Mouse (Mus musculus): ENCODE data around the gene Wdr93.
A peak's percentile ranks its signal among the peaks of the same experiment; 100 is the strongest.

The Wdr93 gene

DNA sequence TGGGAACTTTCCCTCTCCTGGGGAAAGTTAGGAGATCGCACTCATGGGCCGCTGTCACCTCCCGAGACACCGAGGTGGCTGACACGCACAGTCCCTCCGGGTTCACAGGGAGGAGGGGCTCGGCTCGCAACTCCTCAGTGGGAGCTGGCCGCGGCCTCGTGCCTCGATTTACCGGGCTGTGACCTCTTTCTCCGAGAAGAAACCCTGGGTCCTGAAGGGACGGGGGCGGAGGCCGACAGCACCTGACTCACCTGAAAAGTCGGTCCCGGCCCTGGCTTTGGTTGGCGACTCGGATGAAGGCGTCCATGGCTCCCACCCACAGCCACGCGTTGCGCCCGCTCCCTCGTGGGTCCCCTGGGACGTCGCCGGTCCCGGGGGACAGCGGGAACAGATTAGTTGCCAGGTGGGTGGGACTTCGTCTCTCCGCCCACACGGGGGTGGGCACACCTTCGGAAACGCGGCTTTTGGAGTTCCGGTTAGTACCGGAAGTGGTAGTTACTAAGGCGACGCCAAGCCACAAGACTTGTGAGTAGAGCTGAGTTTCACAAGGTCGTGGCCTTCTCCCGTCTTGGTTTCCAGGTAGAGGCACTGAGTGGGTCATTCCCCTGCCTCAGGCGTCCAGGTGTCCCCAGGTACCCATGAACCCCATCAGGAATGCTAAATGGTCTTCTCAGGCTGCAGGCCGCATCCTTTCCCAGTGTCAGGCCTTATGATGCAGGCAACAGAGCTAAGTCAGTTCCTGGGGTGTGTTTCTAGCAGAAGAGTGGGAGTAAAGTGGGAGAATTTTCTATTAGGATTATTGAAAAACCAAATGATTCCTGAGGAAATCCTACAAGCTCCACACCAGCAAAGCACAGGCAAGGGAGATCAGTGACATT, at the start of gene Wdr93, which contains the start of gene Pex11a:
Wdr93 (plus strand) TSS at position 505 of the 878 bp plus-strand sequence.
Pex11a (minus strand) TSS at position 473 of the 878 bp plus-strand sequence.
- DNase-seq (ENCODE audit: low spot score in 2 of 2) = peak; percentile 68 to 82

DNA sequence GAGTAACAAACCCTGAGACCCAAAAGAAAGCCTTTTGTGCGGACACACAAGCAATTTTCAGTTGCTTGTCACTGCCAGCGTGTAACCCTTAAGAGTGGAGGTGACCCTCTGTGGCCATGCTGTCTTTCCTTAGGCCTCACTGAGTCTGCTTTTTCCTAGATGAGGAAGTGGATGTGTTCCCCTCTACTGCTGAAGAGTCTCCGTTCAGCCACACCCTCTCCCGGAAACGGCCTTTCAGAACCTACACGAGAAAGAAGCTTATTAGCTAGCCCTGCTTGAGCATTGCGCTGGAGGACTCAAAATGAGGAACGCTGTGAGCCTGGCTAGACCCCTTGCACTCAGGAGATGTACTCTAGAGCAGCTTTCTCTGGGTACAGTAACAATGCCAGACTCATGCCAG, 46.5 kb upstream of the Wdr93 start:
- no peak for DNase-seq (ENCODE audit: low spot score in 2 of 2)

DNA sequence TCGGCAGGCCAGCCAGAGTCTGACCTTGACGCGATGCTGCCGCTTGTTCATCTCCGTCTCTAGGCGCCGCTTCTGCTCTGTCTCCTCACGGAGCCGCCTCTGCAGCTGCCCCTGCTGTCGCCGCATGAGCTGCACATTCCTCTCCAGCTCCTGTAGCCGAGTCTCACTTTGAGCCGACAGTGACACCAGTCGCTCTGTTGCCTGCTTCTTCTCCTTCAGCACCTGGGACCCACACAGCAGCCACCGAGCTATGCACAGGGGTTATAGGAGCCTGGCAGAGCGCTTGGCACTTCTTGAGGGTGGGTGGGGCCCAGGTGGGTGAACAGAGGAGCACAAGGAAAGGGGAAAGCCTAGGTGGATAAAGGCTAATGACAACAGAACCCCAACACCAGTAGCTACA, 40.2 kb upstream of the Wdr93 start:
- no peak for DNase-seq (ENCODE audit: low spot score in 2 of 2)

DNA sequence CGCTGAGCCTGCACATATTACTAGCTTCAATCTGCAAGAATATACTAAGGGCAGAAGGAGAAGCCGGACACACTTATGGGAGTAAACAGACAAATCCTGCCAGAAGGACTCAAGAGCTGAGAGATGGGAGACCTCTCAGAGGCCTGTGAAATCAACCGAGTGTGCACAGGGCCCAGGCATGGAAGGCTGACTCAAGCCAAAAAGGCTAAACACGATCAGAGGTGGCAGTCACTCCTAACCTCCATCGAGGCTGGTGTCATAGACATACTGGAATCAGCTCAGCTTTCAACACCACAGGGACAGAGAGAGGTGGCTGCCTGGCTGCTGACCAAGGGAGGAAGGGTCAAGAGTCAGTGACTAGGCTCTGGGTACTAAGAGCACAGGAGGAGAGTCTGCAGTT, 37.8 kb upstream of the Wdr93 start:
- DNase-seq (ENCODE audit: low spot score in 2 of 2) = no peak

DNA sequence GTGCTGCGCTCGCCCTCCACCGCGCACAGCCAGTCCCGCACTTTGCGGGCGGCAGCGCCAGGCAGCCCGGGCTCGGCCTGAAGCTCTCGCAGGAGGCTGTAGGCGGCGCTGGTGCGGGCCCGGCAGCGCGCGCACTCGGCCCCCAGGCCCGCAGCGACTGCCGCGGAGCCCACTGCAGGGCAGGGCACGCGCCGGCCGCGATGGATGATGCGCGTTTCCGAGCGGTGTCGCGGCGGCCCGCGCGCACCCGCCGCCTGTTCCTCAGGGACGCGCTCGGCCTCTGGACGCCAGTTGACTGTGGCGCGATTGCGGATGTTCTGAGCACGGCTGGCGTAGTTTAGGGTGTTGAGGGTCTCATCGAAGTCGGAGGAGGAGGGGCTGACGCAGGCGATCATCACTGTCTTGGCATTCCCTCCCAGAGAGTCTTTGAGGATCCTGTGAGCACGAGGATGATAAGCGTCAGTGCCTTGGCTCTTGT, 32.8 kb upstream of the Wdr93 start:
- DNase-seq (ENCODE audit: low spot score in 2 of 2) = no peak

DNA sequence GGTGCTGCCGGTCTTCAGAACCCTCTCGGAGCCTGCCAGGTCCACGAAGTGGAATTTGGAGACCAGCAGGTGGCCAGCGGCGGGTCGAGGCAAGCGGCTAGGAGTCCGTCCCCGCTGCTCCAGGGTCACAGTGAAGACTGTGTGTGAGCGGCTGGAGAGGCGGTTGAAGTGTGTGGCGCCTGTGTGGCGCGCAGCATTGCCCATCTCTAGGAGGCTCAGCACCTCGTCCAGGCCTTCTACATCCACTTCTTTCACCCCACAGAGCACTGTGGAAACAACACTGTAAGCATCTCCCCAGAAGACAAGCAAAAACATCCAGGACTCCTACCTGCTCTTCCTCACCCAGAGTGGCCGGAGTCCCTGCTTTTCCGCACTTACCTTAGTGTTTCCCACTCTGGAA, 32.1 kb upstream of the Wdr93 start:
- DNase-seq (ENCODE audit: low spot score in 2 of 2) = no peak

DNA sequence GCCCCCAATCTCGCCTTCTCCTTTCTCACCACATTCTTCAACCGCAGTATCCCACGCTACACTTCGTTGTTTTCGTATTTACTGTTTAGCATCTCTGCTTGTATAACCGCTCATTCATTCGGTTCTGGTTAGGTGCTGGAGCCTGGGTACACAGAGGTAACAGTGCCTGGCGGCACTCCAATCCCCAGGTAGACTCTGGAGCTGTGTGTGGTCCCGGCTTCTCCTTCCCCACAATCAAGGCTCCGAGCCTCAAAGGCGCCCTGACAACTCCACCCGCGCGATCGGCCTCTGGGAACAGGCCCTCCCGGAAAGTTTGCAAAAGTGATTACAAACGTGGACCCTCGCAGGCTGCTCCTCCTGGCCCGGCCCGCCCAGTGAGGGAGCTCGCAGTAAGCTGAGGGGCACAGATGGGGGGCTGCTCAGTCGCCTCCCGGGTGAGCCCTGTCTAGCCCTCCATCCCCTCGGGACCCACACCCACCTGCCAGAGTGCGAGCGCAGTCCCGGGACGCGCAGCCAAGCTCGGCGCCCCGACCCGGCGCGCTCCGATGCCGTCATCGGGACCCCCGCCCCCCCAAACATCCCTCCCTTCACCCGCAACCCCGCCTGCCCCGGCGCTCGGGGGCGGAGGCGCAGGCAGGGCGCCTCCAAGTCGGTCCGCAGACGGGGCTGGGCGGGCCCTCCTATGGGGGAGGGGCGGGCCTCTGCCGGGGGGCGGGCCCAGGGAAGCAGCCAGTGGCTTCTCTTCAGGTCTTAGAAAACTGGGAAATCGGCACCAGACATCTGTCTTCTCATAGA, 27.6 kb upstream of the Wdr93 start, which contains the start of gene Kif7:
Kif7 (minus strand) TSS at position 534 of the 795 bp plus-strand sequence.
- DNase-seq (ENCODE audit: low spot score in 2 of 2) = peak; percentile 12 to 14

DNA sequence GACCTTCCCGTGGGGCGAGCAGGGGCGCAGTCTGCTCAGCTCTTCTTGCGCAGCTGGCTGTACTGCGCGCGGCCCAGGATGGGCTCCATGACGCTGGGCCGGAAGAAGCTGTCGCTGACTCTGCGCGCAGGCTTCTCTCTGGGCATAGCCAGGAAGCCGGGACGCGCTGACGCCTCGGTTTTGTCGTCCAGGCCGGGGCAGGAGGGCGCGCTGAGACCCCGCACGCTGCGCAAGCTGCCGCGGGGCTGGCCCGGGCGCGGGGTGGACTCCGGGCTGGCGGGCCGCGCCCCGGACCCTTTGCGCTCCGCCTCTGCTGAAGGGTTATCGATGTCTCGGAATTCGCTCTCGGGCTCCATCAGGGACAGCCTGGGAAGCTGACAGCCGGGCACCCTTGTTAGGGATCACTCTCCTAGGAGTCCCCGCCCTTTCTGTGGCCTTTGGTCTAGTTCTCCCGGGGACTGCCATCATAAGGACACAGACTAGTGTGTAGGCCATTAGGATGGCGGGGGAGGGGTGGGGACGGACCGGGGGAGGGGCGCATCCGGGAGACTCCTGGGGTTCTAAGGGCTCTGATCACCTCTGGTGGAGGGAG, 21.5 kb upstream of the Wdr93 start:
- no peak for DNase-seq (ENCODE audit: low spot score in 2 of 2)

DNA sequence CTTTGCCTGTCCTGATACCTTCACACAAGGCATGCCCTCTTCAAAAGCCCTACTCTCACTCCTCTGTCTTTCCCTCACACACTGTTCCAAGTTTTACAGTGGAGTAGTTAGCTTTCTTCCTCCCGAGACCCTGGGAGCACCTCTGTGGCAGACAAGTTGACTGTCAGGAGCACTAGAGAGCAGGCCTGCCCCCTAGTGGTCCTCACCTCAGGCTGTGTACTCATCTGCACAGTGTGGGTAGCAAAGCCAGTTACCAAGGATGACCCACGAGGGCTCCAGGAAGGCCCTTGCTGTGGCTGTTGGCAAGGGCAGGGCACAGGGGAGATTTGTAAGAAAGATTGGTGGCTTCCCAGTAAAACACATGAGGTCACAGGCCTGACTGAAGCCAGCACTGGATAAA, 15.9 kb upstream of the Wdr93 start:
- DNase-seq (ENCODE audit: low spot score in 2 of 2) = peak in 1 of 2 experiments; percentile 29

DNA sequence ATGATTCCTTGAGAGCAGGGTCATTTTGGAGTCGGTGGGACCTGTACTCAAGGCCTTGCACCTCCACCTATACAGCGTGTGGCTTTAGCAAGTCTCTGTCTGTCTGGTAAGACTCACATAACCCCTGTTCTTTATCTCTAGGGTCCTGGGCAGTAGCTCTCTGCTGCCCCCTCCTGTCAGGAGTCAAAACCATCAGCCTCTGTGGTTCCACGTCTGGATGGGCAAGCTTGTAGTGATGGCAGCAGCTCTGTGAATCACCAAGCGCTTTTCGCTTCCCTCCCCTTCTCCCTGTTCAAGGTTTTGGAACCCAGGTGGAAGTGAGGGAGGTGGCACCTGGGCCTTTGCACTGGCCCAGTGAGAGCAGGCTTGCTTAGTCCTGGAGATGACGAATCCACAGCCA, 14.7 kb upstream of the Wdr93 start:
- peak; percentile 30 to 60 for DNase-seq (ENCODE audit: low spot score in 2 of 2)

DNA sequence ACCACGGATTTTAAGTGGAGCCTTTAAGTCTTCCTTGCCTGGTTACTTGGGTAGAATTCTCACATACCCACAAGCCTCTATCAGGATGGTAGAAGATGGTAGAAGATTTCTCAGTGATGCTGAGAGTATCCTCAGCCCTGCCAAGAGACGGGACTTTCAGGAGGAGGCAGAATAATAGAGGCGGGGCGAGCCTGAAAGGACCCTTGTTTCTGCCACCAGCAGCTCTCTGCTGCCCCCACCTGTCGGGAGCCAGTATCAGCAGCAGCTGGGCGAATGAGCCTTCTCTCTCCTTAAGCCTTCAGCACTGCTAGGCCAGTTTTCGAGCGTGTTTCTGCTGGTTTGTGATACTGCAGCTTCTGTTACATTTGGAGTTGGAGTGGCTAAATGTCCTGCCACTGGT, 13.8 kb upstream of the Wdr93 start:
- peak; percentile 16 to 57 for DNase-seq (ENCODE audit: low spot score in 2 of 2)

DNA sequence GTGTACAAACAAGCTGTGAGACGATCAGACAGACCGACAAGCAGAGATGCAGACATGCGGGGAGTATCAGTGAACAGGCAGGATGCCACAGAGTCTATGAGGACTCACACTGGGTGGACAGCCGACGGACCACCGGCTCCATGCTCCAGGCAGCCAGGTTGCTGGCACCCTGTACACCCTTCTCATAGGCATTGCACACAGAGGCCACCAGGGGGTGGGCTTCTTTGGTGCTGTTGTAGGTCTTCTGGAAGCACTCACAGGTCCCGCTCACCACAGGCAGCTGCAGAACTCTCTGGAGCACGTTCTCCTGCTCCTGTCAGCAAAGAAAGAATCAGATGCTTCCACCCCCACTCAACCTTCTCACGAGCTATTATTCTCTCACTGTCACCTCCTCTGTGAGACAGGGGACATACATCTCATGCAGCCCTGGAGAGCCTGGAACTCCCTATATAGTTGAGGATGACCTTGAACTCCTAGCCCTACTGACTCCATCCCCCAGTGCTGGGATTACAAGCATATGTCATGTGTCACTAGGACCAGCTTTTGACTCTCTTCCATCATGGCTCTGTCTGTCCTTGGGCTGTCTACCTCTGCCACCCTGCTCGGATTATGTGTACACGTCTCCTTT, 13.1 kb upstream of the Wdr93 start:
- no peak for DNase-seq (ENCODE audit: low spot score in 2 of 2)

DNA sequence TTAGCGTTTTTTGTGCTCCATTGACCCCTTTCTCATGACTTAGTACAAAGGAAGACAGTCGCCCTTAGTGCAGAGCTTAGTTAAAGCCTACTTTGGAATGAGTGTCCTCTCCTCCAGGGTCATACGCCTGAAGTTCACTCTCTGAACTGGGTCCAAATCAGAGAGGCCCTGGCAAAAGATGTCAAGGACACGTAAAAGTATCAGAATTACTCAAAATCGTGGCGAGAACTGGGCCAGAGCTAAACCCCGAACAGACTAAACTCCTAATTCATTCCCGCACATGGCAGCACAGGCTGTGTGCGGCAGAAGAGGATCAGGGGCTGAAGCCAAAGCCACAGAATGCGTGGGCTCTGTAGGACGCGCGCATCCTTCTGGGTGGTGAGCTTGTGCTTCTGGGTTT, 11.5 kb upstream of the Wdr93 start:
- no peak for DNase-seq (ENCODE audit: low spot score in 2 of 2)

DNA sequence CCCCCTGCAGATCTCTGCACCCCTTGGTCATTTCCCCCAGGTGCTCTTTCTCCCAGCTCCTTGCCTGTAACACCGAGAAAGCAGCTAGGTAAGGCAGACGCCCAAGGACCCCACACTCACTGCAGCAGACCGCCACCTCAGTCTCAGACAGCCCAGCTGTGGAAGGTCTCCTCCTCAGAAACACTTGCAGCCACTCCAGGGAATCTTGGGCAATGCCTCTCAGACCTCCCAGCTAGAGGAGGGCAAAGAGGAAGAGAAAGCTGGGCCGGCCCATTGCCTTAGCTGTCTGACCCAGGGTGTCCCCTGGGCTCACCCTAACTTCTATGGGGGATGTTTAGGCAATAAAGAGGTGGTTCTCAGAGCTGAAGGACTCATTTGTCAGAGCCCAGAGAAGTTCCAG, 10.3 kb upstream of the Wdr93 start, which contains the start of gene Plin1:
Plin1 (minus strand) TSS at position 282 of the 400 bp plus-strand sequence.
- DNase-seq (ENCODE audit: low spot score in 2 of 2) = no peak

DNA sequence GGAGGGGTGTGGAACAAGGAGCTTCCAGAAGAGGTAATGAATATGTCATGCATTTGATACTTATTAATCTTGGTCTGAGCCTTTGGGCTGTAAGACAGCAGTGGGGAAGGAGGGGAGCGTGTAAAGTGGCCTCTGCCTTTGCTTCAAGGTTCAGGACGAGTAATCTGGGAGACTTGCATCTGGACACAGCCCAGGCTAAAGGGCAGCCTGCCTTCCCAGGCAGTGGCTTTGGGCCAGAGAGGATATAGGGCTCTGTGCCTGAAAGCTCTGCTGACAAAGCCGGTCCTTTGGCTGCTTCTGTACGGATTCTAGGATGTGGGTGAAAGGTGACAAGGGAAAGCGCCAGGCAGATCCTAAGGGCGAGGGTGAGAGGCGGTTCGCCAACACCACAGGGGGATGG, 8.4 kb upstream of the Wdr93 start:
- no peak for DNase-seq (ENCODE audit: low spot score in 2 of 2)

DNA sequence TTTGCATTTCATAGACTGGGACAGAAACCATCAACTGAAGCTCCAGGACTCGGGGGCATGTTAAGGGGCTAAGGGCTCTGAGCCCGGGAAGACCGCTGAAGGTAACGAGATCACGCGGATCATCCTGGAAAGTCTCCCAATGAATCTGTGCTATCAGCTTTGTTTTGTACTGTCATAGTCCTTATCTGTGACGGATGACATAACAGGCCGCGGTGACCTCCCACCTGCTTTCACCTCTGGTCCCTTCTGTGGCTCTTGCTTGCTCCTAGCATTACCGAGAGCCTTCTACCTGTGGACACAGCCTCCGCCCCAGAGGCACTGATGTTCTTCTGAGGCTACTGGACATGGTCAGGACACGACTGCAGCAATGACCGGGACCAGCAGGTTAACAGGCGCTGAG, 6.5 kb upstream of the Wdr93 start:
- DNase-seq (ENCODE audit: low spot score in 2 of 2) = no peak

DNA sequence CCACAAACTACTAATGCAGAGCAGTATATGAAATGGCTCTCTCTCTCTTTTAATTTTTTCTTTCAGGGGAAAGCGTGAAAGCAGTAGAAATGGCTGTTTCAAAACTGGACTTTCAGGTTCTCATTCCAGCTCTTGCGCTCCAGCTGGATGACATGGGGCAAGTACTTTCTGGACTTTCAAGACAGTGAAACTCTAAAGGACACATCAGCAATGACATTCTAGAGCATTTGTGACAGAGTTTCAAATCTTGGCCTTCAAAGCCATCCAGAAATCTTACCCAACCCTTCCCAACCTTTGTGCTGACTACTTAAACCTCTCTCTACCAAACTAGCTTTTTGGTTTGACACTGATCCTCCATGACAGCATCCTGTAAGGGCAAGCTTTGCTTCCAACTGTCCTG, 4.0 kb upstream of the Wdr93 start:
- no peak for DNase-seq (ENCODE audit: low spot score in 2 of 2)

DNA sequence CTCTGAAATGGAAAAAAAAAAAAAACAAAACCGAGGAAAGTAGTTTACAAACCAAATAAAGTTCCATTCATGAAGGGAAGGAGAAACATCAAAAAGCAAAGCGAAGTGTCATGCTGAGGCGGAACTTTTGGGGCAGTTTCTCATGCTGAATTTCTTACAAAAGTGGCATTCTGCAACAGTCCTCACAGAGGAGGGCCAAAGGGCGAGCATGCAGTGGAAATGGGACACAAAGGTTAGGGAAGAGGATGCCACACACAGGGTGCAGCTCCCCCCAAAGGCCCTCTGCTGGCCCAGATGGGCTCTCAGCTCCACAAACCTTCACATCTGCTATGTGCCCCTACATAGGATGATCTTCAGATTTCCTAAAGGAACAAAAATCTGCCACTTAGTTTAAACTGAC, 2.7 kb upstream of the Wdr93 start:
- no peak for DNase-seq (ENCODE audit: low spot score in 2 of 2)

DNA sequence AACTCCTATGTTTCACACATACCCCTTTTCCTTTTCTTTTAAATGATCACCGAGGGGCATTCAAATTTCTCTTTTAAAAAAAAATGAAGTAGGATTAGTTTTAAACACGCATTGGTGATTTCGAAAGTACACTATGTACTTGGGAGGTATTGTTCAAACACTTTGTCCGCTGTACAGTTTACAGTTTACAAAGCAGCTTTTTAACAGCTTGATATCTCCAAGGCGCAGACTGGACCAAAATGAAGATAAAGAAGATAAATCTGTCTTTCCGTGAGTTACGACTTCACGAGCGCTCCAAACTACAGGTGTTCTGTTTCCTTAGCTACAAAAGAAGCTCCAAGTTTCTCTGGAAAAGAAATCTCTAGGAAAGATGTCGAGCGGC, 695 bp upstream of the Wdr93 start:
- DNase-seq (ENCODE audit: low spot score in 2 of 2) = no peak

DNA sequence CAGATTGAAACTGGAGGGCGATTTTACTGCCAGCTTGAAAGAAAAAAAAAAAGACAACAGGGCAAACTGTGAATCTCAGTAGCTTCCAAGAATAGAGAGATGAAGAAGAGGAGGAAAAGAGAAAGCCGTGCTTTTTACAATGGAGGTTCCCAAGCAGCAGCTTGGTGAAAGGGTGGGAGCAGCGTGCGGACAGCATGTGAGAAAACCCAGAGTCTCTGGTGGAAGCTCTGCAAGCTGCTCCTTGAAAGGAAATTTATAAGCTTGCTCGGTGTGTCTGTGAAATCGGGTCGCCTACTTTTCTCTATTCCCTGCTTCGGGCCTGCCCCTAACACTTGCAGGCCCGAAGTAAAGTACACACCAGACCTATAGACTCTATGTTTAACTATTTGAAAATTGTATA, 1.1 kb downstream of the Wdr93 start:
- DNase-seq (ENCODE audit: low spot score in 2 of 2) = no peak

DNA sequence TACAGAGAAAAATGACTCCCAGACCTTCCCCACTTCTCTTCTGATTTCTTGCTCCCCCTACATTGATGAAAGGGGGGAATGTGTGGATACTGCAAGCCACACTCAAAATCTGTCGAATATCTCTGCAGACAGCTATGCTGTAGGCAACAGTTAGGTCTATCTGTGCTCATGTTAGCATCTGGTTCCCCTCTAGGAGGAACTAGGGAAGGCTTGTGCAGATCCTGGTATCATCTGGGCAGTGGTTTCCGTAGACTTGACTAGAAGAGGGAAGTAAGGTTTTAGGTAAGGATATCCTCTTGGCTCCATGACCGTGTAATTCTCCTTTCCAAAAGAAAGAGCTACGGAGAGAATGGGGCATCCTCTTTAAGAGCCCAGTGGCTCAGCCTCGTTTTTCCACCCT, 1.6 kb downstream of the Wdr93 start:
- no peak for DNase-seq (ENCODE audit: low spot score in 2 of 2)

DNA sequence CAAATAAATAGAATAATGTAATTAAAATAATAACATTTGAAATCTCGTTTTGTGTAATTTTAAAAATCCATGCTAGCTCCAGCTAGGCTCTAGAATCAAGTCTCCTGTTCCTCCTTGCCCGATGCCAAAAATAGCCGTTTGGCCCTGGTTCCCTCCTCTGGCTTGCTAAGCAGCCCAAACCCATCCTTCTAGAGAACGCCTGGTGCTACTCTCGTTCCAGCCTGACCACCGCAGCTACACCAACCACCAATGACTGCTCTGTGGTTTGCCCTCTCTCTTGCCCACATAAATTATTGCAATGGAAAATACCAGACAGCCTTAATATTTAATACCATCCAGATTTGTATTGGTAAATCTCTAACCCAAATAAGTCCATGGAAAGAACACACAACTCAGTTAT, 4.7 kb downstream of the Wdr93 start:
- DNase-seq (ENCODE audit: low spot score in 2 of 2) = no peak

Measured in natural killer cell, adult 2 months (primary cell).